In genomic region chr9:75563176-75563575, GRCm38 (mm10) we compare ENCODE assay signal across 18 mouse cellular contexts. TPM values are rescaled to one million over a fixed set of nuclear protein-coding genes. Genes with fewer than 3 reads are reported as not detected.
A peak's percentile ranks its signal among the peaks of the same experiment; 100 is the strongest.
DNase-seq lines count a peak whose midpoint lies in the region; ATAC-seq and TF ChIP-seq lines count a peak whose summit lies in the region.
"Had no signal": no experiment of that assay in that cellular context is flagged by ENCODE, and none has a peak within 500 bp of the region (broad histone marks: within the 10 kb centered on the region; RNA-seq: fewer than 3 reads in every experiment).

No protein-coding gene starts in this region.

- H3K36me3 ChIP-seq in forebrain, postnatal 0 days (ENCODE audit: insufficient read depth): no peaks in the 10 kb centered on the region
- no peaks in the 10 kb centered on the region for H3K36me3 ChIP-seq in forebrain, embryonic 12.5 days (replicated peaks)
- H3K36me3 ChIP-seq in liver, embryonic 11.5 days (ENCODE audit: control insufficient read depth, insufficient read depth, low read length): no peaks in the 10 kb centered on the region
- H3K36me3 ChIP-seq in MEL (ENCODE audit: control insufficient read depth in 1 of 2, insufficient read depth in 2 of 2, low read length in 2 of 2): peaks cover 0 to 13% of the 10 kb centered on the region in 2 experiments; a peak in 2 of 4 replicates
- no peaks in the 10 kb centered on the region for H3K36me3 ChIP-seq in liver, embryonic 16.5 days (ENCODE audit: control insufficient read depth, insufficient read depth)
- H3K36me3 ChIP-seq: embryonic facial prominence, embryonic 12.5 days; forebrain, embryonic 10.5 days; hindbrain, embryonic 12.5 days; midbrain, embryonic 13.5 days had no signal

- no peaks in the 10 kb centered on the region; the same call in 1 of the 2 replicates for H3K79me2 ChIP-seq in MEL (ENCODE audit: control insufficient read depth, insufficient read depth, low read length, poor library complexity)

- peak; percentile 20; the same call in 1 of the 2 replicates for TF ChIP-seq CTCF in forebrain, postnatal 0 days (IDR thresholded peaks at IDR 0.05; ENCODE audit: low read depth)
- peak; percentile 15 to 38 (median 28); a peak in 4 of 6 replicates for TF ChIP-seq CTCF in MEL (IDR thresholded peaks at IDR 0.05 in 2 of 3, conservative IDR thresholded peaks at IDR 0.05 in 1 of 3; ENCODE audit: control insufficient read depth in 1 of 3, insufficient read depth in 1 of 3, low read depth in 2 of 3, low read length in 3 of 3, poor library complexity in 1 of 3, severe bottlenecking in 1 of 3)

- no peak overlapping the region for H3K27ac ChIP-seq in forebrain, postnatal 0 days (ENCODE audit: low read depth, low read length)
- H3K27ac ChIP-seq in forebrain, embryonic 12.5 days: no peak overlapping the region
- no peak overlapping the region for H3K27ac ChIP-seq in liver, embryonic 11.5 days (ENCODE audit: low read depth, low read length)
- no peak overlapping the region for H3K27ac ChIP-seq in MEL (ENCODE audit: control insufficient read depth, low read depth, low read length)
- no peak overlapping the region for H3K27ac ChIP-seq in liver, embryonic 16.5 days (ENCODE audit: low read length)
- H3K27ac ChIP-seq: embryonic facial prominence, embryonic 12.5 days; forebrain, embryonic 10.5 days; hindbrain, embryonic 12.5 days; midbrain, embryonic 13.5 days had no signal

- H3K9me3 ChIP-seq in forebrain, postnatal 0 days (ENCODE audit: low read length): no peaks in the 10 kb centered on the region
- no peaks in the 10 kb centered on the region for H3K9me3 ChIP-seq in forebrain, embryonic 12.5 days
- no peaks in the 10 kb centered on the region for H3K9me3 ChIP-seq in liver, embryonic 11.5 days (ENCODE audit: control insufficient read depth, low read length)
- H3K9me3 ChIP-seq in MEL (replicated peaks; ENCODE audit: insufficient read depth, low read length): no peaks in the 10 kb centered on the region
- H3K9me3 ChIP-seq in liver, embryonic 16.5 days (replicated peaks; ENCODE audit: control insufficient read depth, low read length): no peaks in the 10 kb centered on the region
- H3K9me3 ChIP-seq: embryonic facial prominence, embryonic 12.5 days; forebrain, embryonic 10.5 days; hindbrain, embryonic 12.5 days; midbrain, embryonic 13.5 days had no signal

- H3K4me2 ChIP-seq in forebrain, postnatal 0 days (ENCODE audit: low read depth): no peak overlapping the region
- H3K4me2 ChIP-seq in forebrain, embryonic 12.5 days: no peak overlapping the region
- H3K4me2 ChIP-seq in liver, embryonic 11.5 days: peak overlapping the region; percentile 21; the same call in 1 of the 2 replicates
- H3K4me2 ChIP-seq in liver, embryonic 16.5 days (ENCODE audit: low read depth, low read length): peak overlapping the region; percentile 29; the same call in 1 of the 2 replicates
- H3K4me2 ChIP-seq: embryonic facial prominence, embryonic 12.5 days; hindbrain, embryonic 12.5 days; midbrain, embryonic 13.5 days had no signal

- H3K4me1 ChIP-seq in forebrain, postnatal 0 days (ENCODE audit: insufficient read depth): no peaks in the 10 kb centered on the region; the same call in 1 of the 2 replicates
- peaks cover 7% of the 10 kb centered on the region for H3K4me1 ChIP-seq in forebrain, embryonic 12.5 days
- no peaks in the 10 kb centered on the region; the same call in 1 of the 2 replicates for H3K4me1 ChIP-seq in liver, embryonic 11.5 days (replicated peaks; ENCODE audit: control insufficient read depth, insufficient read depth, low read length)
- peaks cover 0 to 11% of the 10 kb centered on the region in 2 experiments; a peak in 2 of 4 replicates for H3K4me1 ChIP-seq in MEL (ENCODE audit: control insufficient read depth in 1 of 2, insufficient read depth in 2 of 2, low read length in 2 of 2)
- peaks cover 16% of the 10 kb centered on the region for H3K4me1 ChIP-seq in liver, embryonic 16.5 days (ENCODE audit: control insufficient read depth, low read depth, low read length)
- H3K4me1 ChIP-seq: embryonic facial prominence, embryonic 12.5 days; hindbrain, embryonic 12.5 days had no signal

- no peak overlapping the region for H3K4me3 ChIP-seq in forebrain, postnatal 0 days (ENCODE audit: low read depth, low read length)
- H3K4me3 ChIP-seq in forebrain, embryonic 12.5 days (replicated peaks): no peak overlapping the region
- no peak overlapping the region for H3K4me3 ChIP-seq in liver, embryonic 11.5 days (ENCODE audit: low read depth, low read length)
- H3K4me3 ChIP-seq in MEL (ENCODE audit: control insufficient read depth in 1 of 2, insufficient read depth in 1 of 2, low read depth in 2 of 2, low read length in 2 of 2): no peak overlapping the region
- no peak overlapping the region for H3K4me3 ChIP-seq in liver, embryonic 16.5 days (ENCODE audit: low read depth, low read length)
- H3K4me3 ChIP-seq: embryonic facial prominence, embryonic 12.5 days; forebrain, embryonic 10.5 days; hindbrain, embryonic 12.5 days; midbrain, embryonic 13.5 days had no signal

- TF ChIP-seq POLR2A in MEL (IDR thresholded peaks at IDR 0.05; ENCODE audit: control insufficient read depth in 1 of 2, insufficient read depth in 1 of 2, low read depth in 1 of 2, low read length in 2 of 2, poor library complexity in 1 of 2): no peak

- WGBS in forebrain, postnatal 0 days: 39% methylated on average over 2 of the region's 2 CpGs
- WGBS in forebrain, embryonic 12.5 days: 71% methylated on average over 2 of the region's 2 CpGs
- WGBS in liver, embryonic 11.5 days: 64% methylated on average over 2 of the region's 2 CpGs
- WGBS in liver, embryonic 16.5 days (ENCODE audit: insufficient replicate concordance): 52% methylated on average over 2 of the region's 2 CpGs

- DNase-seq in forebrain, postnatal 0 days: no peak
- no peak for DNase-seq in liver, embryonic 11.5 days (ENCODE audit: low spot score)
- DNase-seq in liver (no peak), MEL (ENCODE audit: low read depth, low spot score) (peak; percentile 34)
- no peak for DNase-seq in cerebellum, postnatal 14 days
- DNase-seq in ovary, postnatal 36 days (ENCODE audit: low spot score): no peak
- DNase-seq: adrenal gland, postnatal 10 days; kidney, adult 18-20 months; kidney, postnatal 4 days; lung, postnatal 14 days; right cerebral cortex, postnatal 4 days; thymus, adult 2 months had no signal

- ATAC-seq in forebrain, postnatal 0 days: no peak
- no peak for ATAC-seq in forebrain, embryonic 12.5 days (ENCODE audit: low FRiP score)
- ATAC-seq in liver, embryonic 11.5 days (replicated peaks; ENCODE audit: low FRiP score): no peak
- ATAC-seq in liver, embryonic 16.5 days (ENCODE audit: low read depth): no peak
- ATAC-seq: midbrain, embryonic 13.5 days had no signal

- TF ChIP-seq RAD21 in MEL (IDR thresholded peaks at IDR 0.05; ENCODE audit: low read depth, low read length): peak; percentile 24

- H3K9ac ChIP-seq in forebrain, postnatal 0 days: no peak overlapping the region
- H3K9ac ChIP-seq in forebrain, embryonic 12.5 days: no peak overlapping the region
- H3K9ac ChIP-seq in liver, embryonic 11.5 days (ENCODE audit: low read depth, low read length): no peak overlapping the region
- H3K9ac ChIP-seq in MEL (ENCODE audit: control insufficient read depth, low read depth, low read length, poor library complexity, severe bottlenecking): no peak overlapping the region
- no peak overlapping the region for H3K9ac ChIP-seq in liver, embryonic 16.5 days (ENCODE audit: low read depth, low read length)
- H3K9ac ChIP-seq: embryonic facial prominence, embryonic 12.5 days; hindbrain, embryonic 12.5 days; midbrain, embryonic 13.5 days had no signal

- no peak for TF ChIP-seq EP300 in MEL (IDR thresholded peaks at IDR 0.05; ENCODE audit: low read depth in 1 of 2, low read length in 2 of 2)

- no peaks in the 10 kb centered on the region for H3K27me3 ChIP-seq in forebrain, postnatal 0 days (ENCODE audit: insufficient read depth, low read length)
- H3K27me3 ChIP-seq in forebrain, embryonic 12.5 days: peaks cover 3% of the 10 kb centered on the region; the same call in 1 of the 2 replicates
- no peaks in the 10 kb centered on the region for H3K27me3 ChIP-seq in liver, embryonic 11.5 days (replicated peaks; ENCODE audit: control insufficient read depth, insufficient read depth, low read length)
- H3K27me3 ChIP-seq in MEL (ENCODE audit: control insufficient read depth in 1 of 2, insufficient read depth in 2 of 2, low read length in 2 of 2): no peaks in the 10 kb centered on the region
- no peaks in the 10 kb centered on the region for H3K27me3 ChIP-seq in liver, embryonic 16.5 days (ENCODE audit: control insufficient read depth, insufficient read depth, low read depth, low read length)
- H3K27me3 ChIP-seq: embryonic facial prominence, embryonic 12.5 days; hindbrain, embryonic 12.5 days; midbrain, embryonic 13.5 days had no signal

TF ChIP-seq in MEL, 35 proteins besides CTCF, POLR2A, EP300 and RAD21 (continues in another document):
- TF ChIP-seq MEF2A (IDR thresholded peaks at IDR 0.05; ENCODE audit: extremely low read depth, insufficient replicate concordance, low read depth, low read length, poor library complexity, severe bottlenecking): no peak
- no peak for TF ChIP-seq ETS1 (IDR thresholded peaks at IDR 0.05; ENCODE audit: low read depth, low read length)
- TF ChIP-seq SMC3 (IDR thresholded peaks at IDR 0.05; ENCODE audit: low read depth, low read length): peak; percentile 22; the same call in 1 of the 2 replicates
- TF ChIP-seq BHLHE40 (IDR thresholded peaks at IDR 0.05; ENCODE audit: borderline replicate concordance, low read depth, low read length): no peak
- TF ChIP-seq TAL1 (IDR thresholded peaks at IDR 0.05; ENCODE audit: low read length): no peak

RNA-seq across cellular contexts. Expression of gene Tmod3, which starts 3.7 kb away (rescaled TPM):
- 50.3 and 55.1 TPM in 2 replicates for total RNA-seq in forebrain, postnatal 0 days (2014; rRNA removed)
- 74.0 and 78.6 TPM in 2 replicates for polyA plus RNA-seq in forebrain, postnatal 0 days (2015; fragmentation: Nextera tagmentation; extraction: Ambion mirVana)
- 101 and 103 TPM in 2 replicates for polyA plus RNA-seq in forebrain, embryonic 12.5 days (2016; fragmentation: Nextera tagmentation; extraction: Ambion mirVana)
- 63.2 and 63.6 TPM in 2 replicates for polyA plus RNA-seq in liver, embryonic 11.5 days (2014; fragmentation: Nextera tagmentation; extraction: Ambion mirVana)
- 29.9 and 34.2 TPM in 2 replicates for total RNA-seq in MEL (2012; rRNA removed)
- polyA plus RNA-seq in MEL (2012; ENCODE audit: insufficient read depth in 1 of 2, insufficient read length in 2 of 2, low read depth in 1 of 2, low replicate concordance in 2 of 2, missing spikeins in 1 of 2): 10 to 100 TPM in 1 of 2 experiments, not detected in 1; 46.4 TPM
- polyA plus RNA-seq in liver, embryonic 16.5 days (2015; fragmentation: Nextera tagmentation; extraction: Ambion mirVana): 26.2 and 28.2 TPM in 2 replicates

RNA-seq across cellular contexts. Expression of gene Tmod2, which starts 47.9 kb away (rescaled TPM):
- total RNA-seq in forebrain, postnatal 0 days (2014; rRNA removed): 164 and 185 TPM in 2 replicates
- 224 and 406 TPM in 2 replicates for polyA plus RNA-seq in forebrain, postnatal 0 days (2015; fragmentation: Nextera tagmentation; extraction: Ambion mirVana)
- 112 and 121 TPM in 2 replicates for polyA plus RNA-seq in forebrain, embryonic 12.5 days (2016; fragmentation: Nextera tagmentation; extraction: Ambion mirVana)
- 2.8 and 3.1 TPM in 2 replicates for polyA plus RNA-seq in liver, embryonic 11.5 days (2014; fragmentation: Nextera tagmentation; extraction: Ambion mirVana)
- not detected in 2 replicates for total RNA-seq in MEL (2012; rRNA removed)
- not detected for polyA plus RNA-seq in MEL (2012; ENCODE audit: insufficient read depth in 1 of 2, insufficient read length in 2 of 2, low read depth in 1 of 2, low replicate concordance in 2 of 2, missing spikeins in 1 of 2)
- polyA plus RNA-seq in liver, embryonic 16.5 days (2015; fragmentation: Nextera tagmentation; extraction: Ambion mirVana): 0.14 and 0.28 TPM in 2 replicates

Comparison
In these comparisons a context has a peak if more than half of its experiments do, and no peak if none do; other contexts are left out.
1. H3K4me2 ChIP-seq: peak in liver, embryonic 11.5 days (single experiment) and liver, embryonic 16.5 days (single experiment); none in forebrain, postnatal 0 days (single experiment) and forebrain, embryonic 12.5 days (single experiment).
2. RNA of gene Tmod2, which starts 47.9 kb away (polyA plus RNA-seq): 224 to 406 TPM in forebrain, postnatal 0 days and 112 to 121 TPM in forebrain, embryonic 12.5 days; 2.8 to 3.1 TPM in liver, embryonic 11.5 days, 0.14 to 0.28 TPM in liver, embryonic 16.5 days and not detected in MEL; every median in the first group is over 10 times any median in the second.